Mouse (Mus musculus) stomach, postnatal 0 days (tissue): ENCODE measurements at regions not wholly inside any gene's neighbourhood (a gene's known extent, or its start where the extent isn't known, plus 50 kb on each side); places are given as distances from the start of the nearest gene placed in this dataset.

Experiments
- ATAC-seq: fragments of 200-750 bp; cut with Nextera tagmentation; 2 replicates; pipeline ENCODE4 v1.8.0; 2017; ENCODE audit not compliant: low FRiP score, low TSS enrichment
- DNase-seq: peaks from one replicate; pipeline ENCODE4 v3.0.0-alpha.2; 2016; ENCODE audit warnings: low spot score
- H3K27ac ChIP-seq: fragments of 300-500 bp; sonication (generic); replicated peaks from 2 replicates; pipeline ENCODE4 v1.5.1; 2014; ENCODE audit warnings: mild to moderate bottlenecking, control low read depth
- H3K27me3 ChIP-seq: fragments of 300-500 bp; sonication (generic); 2 replicates; pipeline ENCODE4 v1.6.1; 2014; ENCODE audit warnings: low read length; ENCODE audit not compliant: control insufficient read depth, insufficient read depth
- H3K36me3 ChIP-seq: fragments of 300-500 bp; sonication (generic); 2 replicates; pipeline ENCODE4 v1.6.1; 2014; ENCODE audit warnings: low read length, mixed read lengths; ENCODE audit not compliant: control insufficient read depth, insufficient read depth
- H3K4me1 ChIP-seq: fragments of 300-500 bp; sonication (generic); replicated peaks from 2 replicates; pipeline ENCODE4 v1.6.1; 2014; ENCODE audit warnings: antibody characterized with exemption; ENCODE audit not compliant: control insufficient read depth, insufficient read depth
- H3K4me2 ChIP-seq: fragments of 300-500 bp; sonication (generic); replicated peaks from 2 replicates; pipeline ENCODE4 v1.6.1; 2014; ENCODE audit warnings: low read depth, mild to moderate bottlenecking, control low read depth, moderate library complexity
- H3K4me3 ChIP-seq: fragments of 300-500 bp; sonication (generic); 2 replicates; pipeline ENCODE4 v1.5.1; 2014; ENCODE audit warnings: low read depth, low read length, control low read depth
- H3K9ac ChIP-seq: fragments of 300-500 bp; sonication (generic); 2 replicates; pipeline ENCODE4 v1.6.1; 2014; ENCODE audit warnings: mild to moderate bottlenecking, low read length, control low read depth, mixed read lengths
- H3K9me3 ChIP-seq: fragments of 300-500 bp; sonication (generic); 2 replicates; pipeline ENCODE4 v1.6.1; 2016; ENCODE audit warnings: low read length; ENCODE audit not compliant: control insufficient read depth
- CTCF ChIP-seq: IDR thresholded peaks from 2 replicates; pipeline ENCODE4 v1.5.1; 2016; ENCODE audit warnings: antibody characterized with exemption, low read depth, mild to moderate bottlenecking, moderate library complexity
- EP300 ChIP-seq: optimal IDR thresholded peaks from 2 replicates; pipeline ENCODE3; 2016; ENCODE audit warnings: antibody characterized with exemption
- WGBS: fragments of 180-500 bp; shearing (Covaris S2); extraction: QIAGEN DNeasy Blood & Tissue Kit; methylation state at CpG from one replicate; pipeline ENCODE4 v1.1.7; 2014; 5-methylcytosine and 5-hydroxymethylcytosine counted together

GRCm38 (mm10) chr10:44832455-44832854, 234.5 kb upstream of the Prep start:
- ATAC-seq: no peak
- H3K4me3 ChIP-seq: no peak overlapping the region
- TF ChIP-seq CTCF: no peak
- no peak overlapping the region for H3K27ac ChIP-seq
- no peak for DNase-seq
- no peaks in the 10 kb centered on the region for H3K4me1 ChIP-seq
- 100% methylated on average over 1 of the region's 1 CpGs for WGBS
- H3K9ac ChIP-seq: no peak overlapping the region
- H3K36me3 ChIP-seq: no peaks in the 10 kb centered on the region
- no peak overlapping the region for H3K4me2 ChIP-seq
- no peaks in the 10 kb centered on the region for H3K9me3 ChIP-seq
- H3K27me3 ChIP-seq: no peaks in the 10 kb centered on the region

DNA sequence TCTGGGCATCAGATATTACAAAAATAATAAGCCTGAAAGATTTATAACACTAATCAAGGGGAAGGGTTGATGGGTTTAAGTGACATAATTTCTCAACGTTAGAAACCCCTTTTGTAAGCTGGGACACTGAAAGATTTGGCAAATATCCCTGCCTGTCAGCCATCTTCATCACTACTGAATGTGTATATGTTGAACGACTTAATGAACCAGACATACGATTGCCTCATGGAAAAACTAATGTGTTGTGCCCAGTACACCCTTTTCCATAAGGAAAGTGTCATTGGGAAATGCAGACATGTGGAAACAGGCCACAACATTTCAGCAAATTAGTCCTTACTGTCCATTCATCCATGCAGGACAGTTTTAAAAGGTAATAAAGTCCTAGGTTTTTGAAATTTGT, 240.7 kb upstream of the Prep start:
- no peaks in the 10 kb centered on the region for H3K27me3 ChIP-seq
- TF ChIP-seq EP300 (no peak), CTCF (no peak)
- no peaks in the 10 kb centered on the region for H3K4me1 ChIP-seq
- H3K4me2 ChIP-seq: no peak overlapping the region
- H3K36me3 ChIP-seq: no peaks in the 10 kb centered on the region
- WGBS: 46% methylated on average over 3 of the region's 3 CpGs
- DNase-seq: no peak
- no peak for ATAC-seq
- H3K9me3 ChIP-seq: no peaks in the 10 kb centered on the region
- no peak overlapping the region for H3K9ac ChIP-seq
- H3K4me3 ChIP-seq: no peak overlapping the region
- no peak overlapping the region for H3K27ac ChIP-seq

DNA sequence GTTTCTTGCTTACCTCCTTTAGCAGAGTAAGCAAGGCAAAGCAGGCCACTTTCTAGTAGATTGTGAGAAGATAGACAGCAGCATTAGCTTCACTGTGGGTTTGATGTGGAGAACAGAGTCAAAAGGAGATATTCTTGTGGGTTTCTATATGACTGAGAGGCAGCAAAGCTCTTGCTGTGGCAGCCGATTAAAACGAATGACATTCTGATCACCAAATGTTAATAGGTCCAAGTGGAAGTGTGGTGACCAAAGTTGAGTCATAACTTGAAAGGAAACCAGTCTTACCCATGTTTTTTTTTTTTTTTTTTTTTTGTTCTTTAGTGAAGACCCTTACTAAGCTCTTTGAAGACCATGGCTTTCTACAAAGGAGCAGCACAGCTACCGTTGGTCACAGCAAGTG, 245.3 kb upstream of the Prep start:
- Histone ChIP-seq H3K36me3 (no peaks in the 10 kb centered on the region), H3K4me2 (no peak overlapping the region), H3K9me3 (no peaks in the 10 kb centered on the region), H3K4me1 (no peaks in the 10 kb centered on the region), H3K27ac (no peak overlapping the region), H3K27me3 (no peaks in the 10 kb centered on the region), H3K9ac (no peak overlapping the region), H3K4me3 (no peak overlapping the region)
- 92% methylated on average over 3 of the region's 3 CpGs for WGBS
- TF ChIP-seq CTCF: no peak
- no peak for ATAC-seq
- DNase-seq: no peak

DNA sequence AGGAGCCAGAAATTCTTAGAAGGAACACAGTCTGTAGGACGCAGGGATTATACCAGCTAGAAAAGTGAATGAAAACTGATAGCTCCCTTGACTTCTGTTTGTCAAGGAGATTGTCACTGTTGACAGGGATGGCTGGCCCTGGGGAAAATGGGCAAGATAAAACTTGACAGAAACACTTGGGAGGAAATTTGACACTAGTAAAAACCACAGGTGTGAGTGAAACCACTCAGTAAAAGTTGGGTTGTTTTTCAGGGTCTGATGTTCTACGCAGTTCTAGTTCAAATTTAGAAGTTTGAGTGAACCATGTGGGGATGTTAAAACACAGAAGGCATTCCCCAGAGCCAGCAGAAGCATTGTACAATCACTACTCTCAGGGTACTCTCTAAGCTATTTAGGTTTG, 246.6 kb upstream of the Prep start:
- H3K4me2 ChIP-seq: no peak overlapping the region
- no peaks in the 10 kb centered on the region for H3K36me3 ChIP-seq
- no peak for DNase-seq
- H3K9me3 ChIP-seq: no peaks in the 10 kb centered on the region
- no peaks in the 10 kb centered on the region for H3K27me3 ChIP-seq
- no peaks in the 10 kb centered on the region for H3K4me1 ChIP-seq
- 55% methylated on average over 2 of the region's 2 CpGs for WGBS
- H3K9ac ChIP-seq: no peak overlapping the region
- no peak for ATAC-seq
- TF ChIP-seq EP300 (no peak), CTCF (no peak)
- H3K4me3 ChIP-seq: no peak overlapping the region
- H3K27ac ChIP-seq: no peak overlapping the region

GRCm38 (mm10) chr10:44819361-44819760, 247.6 kb upstream of the Prep start:
- 88% methylated on average over 2 of the region's 2 CpGs for WGBS
- Histone ChIP-seq H3K4me1 (no peaks in the 10 kb centered on the region), H3K27ac (no peak overlapping the region), H3K4me2 (no peak overlapping the region), H3K9ac (no peak overlapping the region), H3K27me3 (no peaks in the 10 kb centered on the region), H3K4me3 (no peak overlapping the region), H3K36me3 (no peaks in the 10 kb centered on the region), H3K9me3 (no peaks in the 10 kb centered on the region)
- DNase-seq: no peak
- no peak for ATAC-seq
- no peak for TF ChIP-seq CTCF
- TF ChIP-seq EP300: no peak

GRCm38 (mm10) chr10:44818615-44819014, 248.4 kb upstream of the Prep start:
- no peak overlapping the region for H3K9ac ChIP-seq
- no peak overlapping the region for H3K4me2 ChIP-seq
- TF ChIP-seq EP300 (no peak), CTCF (no peak)
- no peaks in the 10 kb centered on the region for H3K36me3 ChIP-seq
- ATAC-seq (no peak), DNase-seq (no peak)
- no peak overlapping the region for H3K4me3 ChIP-seq
- WGBS: 36% methylated on average over 1 of the region's 1 CpGs
- H3K27me3 ChIP-seq: no peaks in the 10 kb centered on the region
- no peak overlapping the region for H3K27ac ChIP-seq
- H3K4me1 ChIP-seq: no peaks in the 10 kb centered on the region
- H3K9me3 ChIP-seq: no peaks in the 10 kb centered on the region

DNA sequence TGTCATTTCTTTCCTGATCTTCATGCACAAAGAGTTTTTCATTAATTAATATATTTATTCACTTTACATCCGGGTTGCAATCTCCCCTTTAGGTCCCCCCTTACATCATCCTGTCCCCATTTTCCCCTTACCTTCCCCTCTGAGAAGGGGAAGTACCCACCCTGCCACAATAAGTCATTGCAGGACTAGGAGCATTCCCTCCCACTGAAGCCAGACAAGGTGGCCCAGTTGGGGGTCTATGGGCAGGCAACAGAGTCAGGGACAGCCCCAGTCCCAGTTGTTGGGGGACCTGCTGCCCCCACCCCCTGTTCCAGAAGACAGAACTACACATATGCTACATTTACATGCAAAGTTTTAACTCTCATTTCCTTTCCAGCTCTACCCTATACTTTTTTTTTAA, 267.9 kb upstream of the Prdm1 start:
- no peak overlapping the region for H3K4me3 ChIP-seq
- H3K4me1 ChIP-seq: no peaks in the 10 kb centered on the region
- 66% methylated on average over 1 of the region's 1 CpGs for WGBS
- TF ChIP-seq EP300: no peak
- H3K27me3 ChIP-seq: no peaks in the 10 kb centered on the region
- DNase-seq (no peak), ATAC-seq (no peak)
- no peak overlapping the region for H3K4me2 ChIP-seq
- H3K9ac ChIP-seq: no peak overlapping the region
- H3K9me3 ChIP-seq: no peaks in the 10 kb centered on the region
- no peak overlapping the region for H3K27ac ChIP-seq
- no peaks in the 10 kb centered on the region for H3K36me3 ChIP-seq
